ENCODE assay signal across 18 mouse cellular contexts in the genomic region with DNA sequence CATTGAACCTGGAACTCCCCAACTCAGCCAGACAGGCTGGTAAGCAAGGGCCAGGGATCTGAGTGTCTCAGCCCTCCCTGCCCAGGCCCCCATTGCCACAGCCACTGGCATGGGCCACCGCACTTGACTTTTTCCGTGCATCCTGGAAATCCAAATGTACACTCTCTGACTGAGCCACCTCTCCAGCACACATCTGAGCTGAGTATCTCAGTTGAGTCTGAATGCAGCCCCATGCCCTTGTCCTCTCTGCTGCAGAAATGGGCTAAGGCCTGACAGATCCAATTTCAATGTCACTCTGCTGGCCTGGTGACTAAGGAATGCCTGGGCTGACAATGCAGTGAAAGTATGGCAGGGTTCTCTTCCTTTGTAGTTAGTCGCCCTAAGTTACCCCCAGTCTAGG.
"Had no signal": no experiment of that assay in that cellular context is flagged by ENCODE, and none has a peak within 500 bp of the region (broad histone marks: within the 10 kb centered on the region; RNA-seq: fewer than 3 reads in every experiment).

No protein-coding gene starts in this region.

- H3K9me3 ChIP-seq: kidney, embryonic 15.5 days; limb, embryonic 12.5 days; limb, embryonic 15.5 days had no signal

- DNase-seq: kidney, postnatal 10 days; kidney, postnatal 36 days; layer of hippocampus, postnatal 36 days; left cerebral cortex, postnatal 4 days; liver, postnatal 0 days; lung, embryonic 14.5 days; midbrain, embryonic 14.5 days; thymus, adult 2 months; thymus, postnatal 14 days; thymus, postnatal 4 days had no signal

- H3K4me3 ChIP-seq: kidney, embryonic 15.5 days; left cerebral cortex, adult 2 months; limb, embryonic 12.5 days; limb, embryonic 15.5 days had no signal

- H3K27me3 ChIP-seq: kidney, embryonic 15.5 days; limb, embryonic 12.5 days; limb, embryonic 15.5 days had no signal

- H3K4me1 ChIP-seq: limb, embryonic 12.5 days; limb, embryonic 15.5 days had no signal

- H3K27ac ChIP-seq: kidney, embryonic 15.5 days; left cerebral cortex, adult 2 months; limb, embryonic 12.5 days; limb, embryonic 15.5 days; liver, embryonic 14.5 days; macrophage had no signal

- H3K4me2 ChIP-seq: kidney, embryonic 15.5 days; limb, embryonic 12.5 days; limb, embryonic 15.5 days; liver, embryonic 11.5 days; lung, embryonic 14.5 days had no signal

- H3K9ac ChIP-seq: kidney, embryonic 15.5 days; limb, embryonic 12.5 days; limb, embryonic 15.5 days; liver, embryonic 14.5 days; liver, postnatal 0 days; lung, embryonic 14.5 days had no signal

- ATAC-seq: liver, postnatal 0 days; lung, postnatal 0 days had no signal
